Mouse (Mus musculus) bone marrow, adult 2 months (tissue): ENCODE results near the gene Pcbd2.

ENCODE experiments used
- CTCF ChIP-seq: fragments of 200-500 bp; IDR thresholded peaks from 2 replicates; pipeline ENCODE4 v1.5.1; 2011; ENCODE audit warnings: low read length, control low read depth; ENCODE audit not compliant: control insufficient read depth, insufficient read depth
- POLR2A ChIP-seq: fragments of 200-500 bp; IDR thresholded peaks from 2 replicates; pipeline ENCODE4 v1.6.1; 2011; ENCODE audit warnings: low read depth, mild to moderate bottlenecking, control low read depth, low read length, borderline replicate concordance; ENCODE audit not compliant: control insufficient read depth

DNA sequence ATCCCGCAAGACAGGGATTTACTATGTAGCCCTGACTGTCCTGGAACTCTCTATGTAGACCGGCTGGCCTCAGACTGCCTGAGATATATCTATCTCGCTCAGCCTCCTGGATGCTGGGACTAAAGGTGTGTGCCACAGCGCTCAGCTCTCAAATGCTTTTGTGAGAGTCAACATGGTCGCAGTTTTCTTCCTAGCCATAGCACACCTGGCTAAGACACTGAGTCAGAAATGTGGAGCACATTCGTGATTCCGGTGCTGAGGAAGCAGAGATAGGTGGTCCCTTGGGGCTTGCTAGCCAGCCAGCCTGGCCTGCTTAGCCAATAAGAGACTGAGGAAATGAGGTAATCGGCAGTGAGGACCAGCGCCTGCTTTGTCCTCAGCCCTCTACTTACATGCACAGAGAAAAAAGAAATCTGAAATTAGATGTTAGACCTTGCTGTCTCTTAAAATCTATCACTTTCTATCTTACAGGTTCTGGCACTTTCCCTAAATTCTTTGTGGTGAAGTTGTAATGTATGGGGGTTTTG lies 41.0 kb upstream of the Pcbd2 start:
- TF ChIP-seq CTCF (no peak), POLR2A (no peak)
